In the genomic region with DNA sequence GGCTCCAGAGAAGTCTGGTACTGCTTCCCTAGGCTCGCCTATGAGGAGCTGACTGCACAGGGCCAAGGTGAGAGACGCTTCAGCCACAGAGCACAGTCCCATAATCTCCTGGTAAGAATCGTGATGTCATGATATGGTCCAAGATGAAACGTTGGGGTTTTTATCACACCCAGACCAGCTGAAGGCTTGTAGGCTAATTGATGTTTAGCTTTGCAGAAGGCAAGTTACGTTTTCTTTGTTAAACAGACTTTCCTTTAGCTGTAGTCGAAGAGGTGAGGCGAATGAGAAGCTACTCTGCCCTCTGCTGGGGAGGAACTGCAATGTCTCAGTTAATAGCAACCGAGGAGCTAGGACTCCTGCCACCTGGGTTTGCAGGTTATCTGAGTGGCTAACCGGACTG, we compare ENCODE assay signal across 7 mouse cellular contexts. TPM values are rescaled to one million over a fixed set of nuclear protein-coding genes. Genes with fewer than 3 reads are reported as not detected.
DNase-seq lines count a peak whose midpoint lies in the region.

No protein-coding gene starts in this region.

- DNase-seq in 416B (ENCODE audit: low read depth) = peak; percentile 95
- peak; percentile 92 for DNase-seq in CD4-positive, CD25-positive, alpha-beta regulatory T cell, adult 2 months (ENCODE audit: low read depth, low spot score)
- peak; percentile 31 for DNase-seq in cerebellum, adult 9-10 months
- peak; percentile 18 for DNase-seq in gastrocnemius, postnatal 25 days
- DNase-seq in layer of hippocampus, postnatal 10 days (ENCODE audit: low spot score in 2 of 2) = peak; percentile 41 to 68
- peak; percentile 73 for DNase-seq in lung, postnatal 25 days (ENCODE audit: low spot score)
- DNase-seq in right cerebral cortex, postnatal 10 days (ENCODE audit: low spot score in 2 of 2) = peak; percentile 64 to 75

RNA-seq across cellular contexts. Expression of a gene that starts 15.8 kb away (rescaled TPM):
- not detected for total RNA-seq in gastrocnemius, postnatal 25 days (2021)
- 10 to 100 TPM; 35.5 to 42.1 TPM for total RNA-seq in layer of hippocampus, postnatal 10 days (2021)

RNA-seq across cellular contexts. Expression of a gene that starts 38.0 kb away (rescaled TPM):
- 1 to 10 TPM in 1 of 2 experiments, under 1 TPM in 1; 0.72 to 1.8 TPM for total RNA-seq in gastrocnemius, postnatal 25 days (2021)
- 1 to 10 TPM; 5.9 to 7.2 TPM for total RNA-seq in layer of hippocampus, postnatal 10 days (2021)

RNA-seq across cellular contexts. Expression of a gene that starts 45.9 kb away (rescaled TPM):
- total RNA-seq in gastrocnemius, postnatal 25 days (2021) = under 1 TPM in 1 of 2 experiments, not detected in 1; 0.51 TPM
- total RNA-seq in layer of hippocampus, postnatal 10 days (2021) = under 1 TPM; 0.27 to 0.33 TPM

Comparison
In these comparisons a context has a peak if more than half of its experiments do, and no peak if none do; other contexts are left out.
1. Peak in every context shown above with its lines: DNase-seq.
2. DNase-seq: peak in every context shown above with its lines; median percentile 95 in 416B; 92 in CD4-positive, CD25-positive, alpha-beta regulatory T cell, adult 2 months; 73 in lung, postnatal 25 days; 70 in right cerebral cortex, postnatal 10 days; 54 in layer of hippocampus, postnatal 10 days; 31 in cerebellum, adult 9-10 months; 18 in gastrocnemius, postnatal 25 days.
3. RNA of a gene that starts 15.8 kb away (total RNA-seq): 35.5 to 42.1 TPM in layer of hippocampus, postnatal 10 days; not detected in gastrocnemius, postnatal 25 days; every median in the first group is over 10 times any median in the second.